ENCODE assay signal across 25 mouse cellular contexts in the genomic region with DNA sequence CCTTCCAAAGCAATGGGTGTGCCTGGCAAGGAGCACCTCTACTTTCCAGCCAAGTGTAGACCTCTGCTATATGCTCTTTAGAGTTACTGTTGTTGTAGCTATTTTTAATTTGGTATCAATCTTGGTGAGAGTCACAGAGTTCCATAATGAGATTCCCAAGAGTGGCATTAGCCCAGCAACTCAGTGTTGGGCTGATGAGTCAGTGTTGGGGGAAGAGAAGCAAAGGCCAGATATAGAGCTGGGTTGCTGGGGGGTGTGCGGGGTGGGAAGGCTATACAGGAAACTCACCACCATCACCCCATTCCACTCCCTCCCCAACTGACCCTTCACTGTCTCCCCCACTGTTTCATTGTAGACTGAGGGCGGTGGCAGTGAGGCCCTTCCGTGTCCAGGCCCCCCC. TPM values are rescaled to one million over a fixed set of nuclear protein-coding genes. Genes with fewer than 3 reads are reported as not detected.
DNase-seq lines count a peak whose midpoint lies in the region; ATAC-seq and TF ChIP-seq lines count a peak whose summit lies in the region.
"Had no signal": no experiment of that assay in that cellular context is flagged by ENCODE, and none has a peak within 500 bp of the region (broad histone marks: within the 10 kb centered on the region; RNA-seq: fewer than 3 reads in every experiment).

No protein-coding gene starts in this region.

- no peak overlapping the region for H3K4me2 ChIP-seq in forebrain, embryonic 11.5 days (ENCODE audit: low read depth, low read length, severe bottlenecking)
- no peak overlapping the region for H3K4me2 ChIP-seq in forebrain, postnatal 0 days (ENCODE audit: low read depth)
- no peak overlapping the region for H3K4me2 ChIP-seq in heart, embryonic 15.5 days
- H3K4me2 ChIP-seq: embryonic facial prominence, embryonic 15.5 days; hindbrain, embryonic 15.5 days; limb, embryonic 13.5 days; liver, embryonic 12.5 days; midbrain, embryonic 12.5 days had no signal

- peaks cover 15% of the 10 kb centered on the region; the same call in 1 of the 2 replicates for H3K36me3 ChIP-seq in forebrain, embryonic 11.5 days (ENCODE audit: control insufficient read depth, insufficient read depth, low read length)
- H3K36me3 ChIP-seq in forebrain, postnatal 0 days (ENCODE audit: insufficient read depth) = peaks cover 87% of the 10 kb centered on the region
- H3K36me3 ChIP-seq in heart, embryonic 15.5 days = peaks cover 69% of the 10 kb centered on the region
- peaks cover 50% of the 10 kb centered on the region for H3K36me3 ChIP-seq in megakaryocyte, embryonic 14.5 days (replicated peaks; ENCODE audit: low read length)

- no peak overlapping the region for H3K27ac ChIP-seq in forebrain, embryonic 11.5 days (ENCODE audit: low read depth, low read length)
- no peak overlapping the region for H3K27ac ChIP-seq in forebrain, postnatal 0 days (ENCODE audit: low read depth, low read length)
- H3K27ac ChIP-seq in heart, embryonic 15.5 days = peak overlapping the region; percentile 58
- H3K27ac ChIP-seq in cerebellum, adult 2 months (ENCODE audit: insufficient read depth, low read length) = no peak overlapping the region
- H3K27ac ChIP-seq: embryonic facial prominence, embryonic 15.5 days; hindbrain, embryonic 15.5 days; limb, embryonic 13.5 days; liver, embryonic 12.5 days; midbrain, embryonic 12.5 days had no signal

- no peaks in the 10 kb centered on the region for H3K9me3 ChIP-seq in forebrain, embryonic 11.5 days (ENCODE audit: control insufficient read depth, low read length)
- H3K9me3 ChIP-seq in forebrain, postnatal 0 days (ENCODE audit: low read length) = no peaks in the 10 kb centered on the region
- H3K9me3 ChIP-seq in heart, embryonic 15.5 days (replicated peaks) = no peaks in the 10 kb centered on the region
- no peaks in the 10 kb centered on the region for H3K9me3 ChIP-seq in megakaryocyte, embryonic 14.5 days
- H3K9me3 ChIP-seq: embryonic facial prominence, embryonic 15.5 days; hindbrain, embryonic 15.5 days; limb, embryonic 13.5 days; liver, embryonic 12.5 days; midbrain, embryonic 12.5 days had no signal

- no peak for TF ChIP-seq POLR2A in cerebellum, adult 2 months (IDR thresholded peaks at IDR 0.05; ENCODE audit: borderline replicate concordance, insufficient read depth, low read length)

- 68% methylated on average over 3 of the region's 3 CpGs for WGBS in forebrain, embryonic 11.5 days
- 75% methylated on average over 3 of the region's 3 CpGs for WGBS in forebrain, postnatal 0 days
- WGBS in heart, embryonic 15.5 days = 66% methylated on average over 3 of the region's 3 CpGs
- 48% methylated on average over 3 of the region's 3 CpGs for WGBS in cerebellum, adult 2 months

- H3K9ac ChIP-seq in forebrain, embryonic 11.5 days (ENCODE audit: low read length) = no peak overlapping the region
- no peak overlapping the region for H3K9ac ChIP-seq in forebrain, postnatal 0 days
- H3K9ac ChIP-seq in heart, embryonic 15.5 days = no peak overlapping the region
- H3K9ac ChIP-seq: embryonic facial prominence, embryonic 15.5 days; hindbrain, embryonic 15.5 days; limb, embryonic 13.5 days; liver, embryonic 12.5 days; midbrain, embryonic 12.5 days had no signal

- intact Hi-C loops in heart, postnatal 25 days (cut with DNase I) = no loop called here

- no peak overlapping the region for H3K4me3 ChIP-seq in forebrain, embryonic 11.5 days (ENCODE audit: low read depth, low read length)
- H3K4me3 ChIP-seq in forebrain, postnatal 0 days (ENCODE audit: low read depth, low read length) = no peak overlapping the region
- H3K4me3 ChIP-seq in heart, embryonic 15.5 days = no peak overlapping the region
- peak overlapping the region; percentile 83 for H3K4me3 ChIP-seq in megakaryocyte, embryonic 14.5 days (replicated peaks)
- H3K4me3 ChIP-seq in cerebellum, adult 2 months (replicated peaks; ENCODE audit: insufficient read depth, low read depth, low read length) = no peak overlapping the region
- H3K4me3 ChIP-seq: embryonic facial prominence, embryonic 15.5 days; hindbrain, embryonic 15.5 days; limb, embryonic 13.5 days; liver, embryonic 12.5 days; midbrain, embryonic 12.5 days had no signal

- no peaks in the 10 kb centered on the region for H3K4me1 ChIP-seq in forebrain, embryonic 11.5 days (replicated peaks; ENCODE audit: control insufficient read depth, insufficient read depth, low read length)
- H3K4me1 ChIP-seq in forebrain, postnatal 0 days (ENCODE audit: insufficient read depth) = no peaks in the 10 kb centered on the region
- H3K4me1 ChIP-seq in heart, embryonic 15.5 days (replicated peaks) = peaks cover 40% of the 10 kb centered on the region
- H3K4me1 ChIP-seq in megakaryocyte, embryonic 14.5 days = peaks cover 38% of the 10 kb centered on the region
- H3K4me1 ChIP-seq in cerebellum, adult 2 months (ENCODE audit: control insufficient read depth, insufficient read depth, low read length) = no peaks in the 10 kb centered on the region
- H3K4me1 ChIP-seq: embryonic facial prominence, embryonic 15.5 days; hindbrain, embryonic 15.5 days; limb, embryonic 13.5 days; liver, embryonic 12.5 days; midbrain, embryonic 12.5 days had no signal

- no peak for TF ChIP-seq CTCF in forebrain, postnatal 0 days (IDR thresholded peaks at IDR 0.05; ENCODE audit: low read depth)
- no peak for TF ChIP-seq CTCF in cerebellum, adult 2 months (IDR thresholded peaks at IDR 0.05; ENCODE audit: borderline replicate concordance, insufficient read depth, low read depth, low read length)

- peak; percentile 47 for DNase-seq in forebrain, embryonic 11.5 days (ENCODE audit: low spot score)
- no peak for DNase-seq in forebrain, postnatal 0 days
- DNase-seq in heart, postnatal 25 days (ENCODE audit: low spot score) = no peak
- DNase-seq in cerebellum, adult 2 months = no peak
- DNase-seq: adrenal gland, adult 8-10 months; cerebellum, adult 9-10 months; gastrocnemius, postnatal 14 days; heart, adult 18-20 months; kidney, adult 2 months; kidney, postnatal 14 days; layer of hippocampus, postnatal 36 days; lung, adult 18-20 months; lung, postnatal 10 days; right cerebral cortex, postnatal 14 days; spleen, adult 18-20 months had no signal

- no peak for ATAC-seq in forebrain, embryonic 11.5 days (replicated peaks; ENCODE audit: low FRiP score)
- ATAC-seq in forebrain, postnatal 0 days = no peak
- ATAC-seq in heart, embryonic 15.5 days (replicated peaks; ENCODE audit: insufficient number of reproducible peaks, insufficient read depth, low FRiP score, low read depth) = peak; percentile 61
- ATAC-seq in megakaryocyte, adult 5-6 weeks (ENCODE audit: poor library complexity, severe bottlenecking) = no peak
- ATAC-seq in activated CD4-positive, CD25-positive, alpha-beta regulatory T cell, adult 4 months = no peak
- ATAC-seq: CD4-positive, CD25-positive, alpha-beta regulatory T cell, adult 4 months; liver, embryonic 12.5 days had no signal

- H3K27me3 ChIP-seq in forebrain, embryonic 11.5 days (ENCODE audit: control insufficient read depth, insufficient read depth, low read length) = no peaks in the 10 kb centered on the region
- H3K27me3 ChIP-seq in forebrain, postnatal 0 days (ENCODE audit: insufficient read depth, low read length) = no peaks in the 10 kb centered on the region
- no peaks in the 10 kb centered on the region for H3K27me3 ChIP-seq in heart, embryonic 15.5 days
- H3K27me3 ChIP-seq in megakaryocyte, embryonic 14.5 days (replicated peaks) = peaks cover 11% of the 10 kb centered on the region
- no peaks in the 10 kb centered on the region for H3K27me3 ChIP-seq in cerebellum, adult 2 months (ENCODE audit: control insufficient read depth, insufficient read depth, low read length)
- H3K27me3 ChIP-seq: embryonic facial prominence, embryonic 15.5 days; hindbrain, embryonic 15.5 days; limb, embryonic 13.5 days; liver, embryonic 12.5 days; midbrain, embryonic 12.5 days had no signal

RNA-seq across cellular contexts. Expression of a gene that starts 36.4 kb away (rescaled TPM):
- polyA plus RNA-seq in forebrain, embryonic 11.5 days (2014; fragmentation: Nextera tagmentation; extraction: Ambion mirVana) = 181 and 190 TPM in 2 replicates
- total RNA-seq in forebrain, postnatal 0 days (2014; rRNA removed) = 36.8 and 43.0 TPM in 2 replicates
- polyA plus RNA-seq in forebrain, postnatal 0 days (2015; fragmentation: Nextera tagmentation; extraction: Ambion mirVana) = 52.0 and 77.1 TPM in 2 replicates
- polyA plus RNA-seq in heart, embryonic 15.5 days (2015; fragmentation: Nextera tagmentation; extraction: Ambion mirVana) = 56.6 and 70.7 TPM in 2 replicates
- 10 to 100 TPM; 22.8 to 26.0 TPM for total RNA-seq in heart, postnatal 25 days (2021)
- polyA plus RNA-seq in megakaryocyte, embryonic 14.5 days (2012; ENCODE audit: insufficient read depth, low replicate concordance) = 25.1 and 89.2 TPM in 2 replicates
- total RNA-seq in megakaryocyte, adult 5-6 weeks (2015) = 52.4 and 55.5 TPM in 2 replicates
- 27.4 and 45.0 TPM in 2 replicates for total RNA-seq in megakaryocyte, adult 5-6 weeks (2017)
- polyA plus RNA-seq in activated CD4-positive, CD25-positive, alpha-beta regulatory T cell, adult 4 months (2017; shearing (Covaris generic)) = 10 to 100 TPM; 30.7 to 34.5 TPM
- polyA plus RNA-seq in cerebellum, adult 2 months (2012; rRNA removed) = 21.7 and 23.1 TPM in 2 replicates

RNA-seq across cellular contexts. Expression of a gene that starts 36.6 kb away (rescaled TPM):
- polyA plus RNA-seq in forebrain, embryonic 11.5 days (2014; fragmentation: Nextera tagmentation; extraction: Ambion mirVana) = 186 and 198 TPM in 2 replicates
- 132 and 156 TPM in 2 replicates for total RNA-seq in forebrain, postnatal 0 days (2014; rRNA removed)
- 98.6 and 117 TPM in 2 replicates for polyA plus RNA-seq in forebrain, postnatal 0 days (2015; fragmentation: Nextera tagmentation; extraction: Ambion mirVana)
- polyA plus RNA-seq in heart, embryonic 15.5 days (2015; fragmentation: Nextera tagmentation; extraction: Ambion mirVana) = 83.5 and 92.4 TPM in 2 replicates
- total RNA-seq in heart, postnatal 25 days (2021) = 10 to 100 TPM; 62.2 to 63.5 TPM
- polyA plus RNA-seq in megakaryocyte, embryonic 14.5 days (2012; ENCODE audit: insufficient read depth, low replicate concordance) = 8.9 and 15.5 TPM in 2 replicates
- total RNA-seq in megakaryocyte, adult 5-6 weeks (2015) = 29.6 and 29.8 TPM in 2 replicates
- 25.4 and 27.1 TPM in 2 replicates for total RNA-seq in megakaryocyte, adult 5-6 weeks (2017)
- polyA plus RNA-seq in activated CD4-positive, CD25-positive, alpha-beta regulatory T cell, adult 4 months (2017; shearing (Covaris generic)) = 10 to 100 TPM; 74.5 to 77.7 TPM
- 154 and 155 TPM in 2 replicates for polyA plus RNA-seq in cerebellum, adult 2 months (2012; rRNA removed)
